Mouse (Mus musculus) brain, embryonic 14.5 days (tissue): ENCODE data around the gene Ptafr.

ENCODE experiments used
- CTCF ChIP-seq: fragments of 200-500 bp; IDR thresholded peaks from 2 replicates; pipeline ENCODE4 v1.5.1; 2012; ENCODE audit warnings: inconsistent platforms, mild to moderate bottlenecking, moderate library complexity, borderline replicate concordance; ENCODE audit not compliant: insufficient read depth, insufficient read length; ENCODE audit errors: extremely low read depth
- POLR2A ChIP-seq: fragments of 200-500 bp; IDR thresholded peaks from 2 replicates; pipeline ENCODE4 v1.6.1; 2012; ENCODE audit warnings: mild to moderate bottlenecking, inconsistent platforms, borderline replicate concordance; ENCODE audit not compliant: poor library complexity, insufficient read depth, insufficient read length, severe bottlenecking; ENCODE audit errors: extremely low read depth

GRCm38 (mm10) chr4:132573327-132573726 lies 9.5 kb downstream of the Ptafr start:
- TF ChIP-seq CTCF: no peak
- TF ChIP-seq POLR2A: no peak
